Mouse (Mus musculus) CH12.LX (cell line): ENCODE measurements around the gene Utp14b. TPM values are rescaled to one million over a fixed set of nuclear protein-coding genes. Genes with fewer than 3 reads are reported as not detected.

Experiments
- DNase-seq: peaks from one replicate; pipeline ENCODE4 v3.0.0-alpha.2; 2013; ENCODE audit errors: extremely low read depth
- H3K27ac ChIP-seq: 2 replicates; pipeline ENCODE4 v1.5.1; 2012; ENCODE audit warnings: low read depth, mild to moderate bottlenecking, control low read depth, moderate library complexity; ENCODE audit not compliant: insufficient read depth
- H3K27me3 ChIP-seq: replicated peaks from 2 replicates; pipeline ENCODE3; 2012; ENCODE audit warnings: inconsistent platforms
- H3K36me3 ChIP-seq, 2 experiments: replicated peaks in 1 of 2; 2 replicates each; pipeline versions ENCODE3 to v1.6.1; 2012; ENCODE audit warnings: inconsistent platforms in 1 of 2, low read length in 1 of 2, mild to moderate bottlenecking in 1 of 2, mixed read lengths in 1 of 2, moderate library complexity in 1 of 2; ENCODE audit not compliant: control insufficient read depth in 1 of 2, insufficient read depth in 1 of 2
- H3K4me1 ChIP-seq, 2 experiments: 2 replicates each; pipeline ENCODE4 v1.6.1; 2012; ENCODE audit warnings: inconsistent platforms in 1 of 2, moderate library complexity in 1 of 2; ENCODE audit not compliant: insufficient read depth in 2 of 2, control insufficient read depth in 1 of 2
- H3K4me2 ChIP-seq: 2 replicates; pipeline ENCODE4 v1.6.1; 2012; ENCODE audit warnings: low read depth, mild to moderate bottlenecking, control low read depth; ENCODE audit not compliant: poor library complexity, insufficient read depth, severe bottlenecking
- H3K4me3 ChIP-seq, 3 experiments: fragments of 150-350 bp in 1 of 3; sonication (generic) in 1 of 3; replicated peaks in 1 of 3; 2 replicates each; pipeline versions ENCODE3 to v1.5.1; 2011 to 2012; ENCODE audit warnings: low read depth in 2 of 3, low read length in 2 of 3, mild to moderate bottlenecking in 2 of 3, moderate library complexity in 2 of 3, control low read depth in 1 of 3, improper control_type of control experiment in 1 of 3, inconsistent platforms in 1 of 3, mixed read lengths in 1 of 3; ENCODE audit not compliant: poor library complexity in 1 of 3
- H3K79me2 ChIP-seq: replicated peaks from 2 replicates; pipeline ENCODE4 v1.6.1; 2012; ENCODE audit warnings: mild to moderate bottlenecking, moderate library complexity; ENCODE audit not compliant: control insufficient read depth, poor library complexity, insufficient read depth, severe bottlenecking; ENCODE audit errors: extremely low read depth
- H3K9ac ChIP-seq: 2 replicates; pipeline ENCODE4 v1.6.1; 2012; ENCODE audit warnings: low read depth, mild to moderate bottlenecking, control low read depth, moderate library complexity; ENCODE audit not compliant: insufficient read depth
- H3K9me3 ChIP-seq: replicated peaks from 2 replicates; pipeline ENCODE3; 2012; ENCODE audit warnings: low read length, inconsistent platforms, mixed read lengths
- BHLHE40 ChIP-seq: IDR thresholded peaks from 2 replicates; pipeline ENCODE4 v1.6.1; 2011; ENCODE audit warnings: mild to moderate bottlenecking, low read depth, low read length, improper control_type of control experiment
- CHD2 ChIP-seq: IDR thresholded peaks from 2 replicates; pipeline ENCODE4 v1.6.1; 2011; ENCODE audit warnings: low read length, improper control_type of control experiment
- EP300 ChIP-seq: IDR thresholded peaks from 2 replicates; pipeline ENCODE4 v1.6.1; 2011; ENCODE audit warnings: low read length, improper control_type of control experiment
- ETS1 ChIP-seq: conservative IDR thresholded peaks from 2 replicates; pipeline ENCODE4 v1.6.1; 2012; ENCODE audit warnings: low read depth, mild to moderate bottlenecking, inconsistent platforms, low read length, improper control_type of control experiment, moderate library complexity
- GABPA ChIP-seq: IDR thresholded peaks from 2 replicates; pipeline ENCODE4 v1.6.1; 2012; ENCODE audit warnings: low read depth, low read length, improper control_type of control experiment, inconsistent platforms; ENCODE audit not compliant: insufficient replicate concordance
- HCFC1 ChIP-seq: IDR thresholded peaks from 2 replicates; pipeline ENCODE4 v1.6.1; 2012; ENCODE audit warnings: low read depth, mild to moderate bottlenecking, inconsistent platforms, low read length, improper control_type of control experiment
- IRF4 ChIP-seq: IDR thresholded peaks from 2 replicates; pipeline ENCODE4 v1.6.1; 2014; ENCODE audit warnings: low read depth, mild to moderate bottlenecking, inconsistent platforms, low read length, improper control_type of control experiment
- JUND ChIP-seq: conservative IDR thresholded peaks from 2 replicates; pipeline ENCODE4 v1.6.1; 2011; ENCODE audit warnings: low read depth, low read length, improper control_type of control experiment
- KAT2A ChIP-seq: IDR thresholded peaks from 2 replicates; pipeline ENCODE4 v1.6.1; 2012; ENCODE audit warnings: low read length, improper control_type of control experiment, inconsistent platforms; ENCODE audit not compliant: insufficient replicate concordance
- MAX ChIP-seq: IDR thresholded peaks from 2 replicates; pipeline ENCODE4 v1.6.1; 2011; ENCODE audit warnings: low read length, improper control_type of control experiment
- MYC ChIP-seq: IDR thresholded peaks from 2 replicates; pipeline ENCODE4 v1.6.1; 2011; ENCODE audit warnings: low read depth, mild to moderate bottlenecking, improper control_type of control experiment, low read length
- NELFE ChIP-seq: IDR thresholded peaks from 2 replicates; pipeline ENCODE4 v1.6.1; 2011; ENCODE audit warnings: low read depth, low read length, improper control_type of control experiment
- NRF1 ChIP-seq: IDR thresholded peaks from 2 replicates; pipeline ENCODE4 v1.6.1; 2014; ENCODE audit warnings: low read depth, mild to moderate bottlenecking, inconsistent platforms, low read length, improper control_type of control experiment, moderate library complexity
- PAX5 ChIP-seq: IDR thresholded peaks from 2 replicates; pipeline ENCODE4 v1.6.1; 2012; ENCODE audit warnings: low read length, inconsistent platforms, mixed read lengths
- POLR2A ChIP-seq: IDR thresholded peaks from 2 replicates; pipeline ENCODE4 v1.6.1; 2011; ENCODE audit warnings: low read depth, mild to moderate bottlenecking, improper control_type of control experiment, low read length
- POLR2AphosphoS2 ChIP-seq: IDR thresholded peaks from 2 replicates; pipeline ENCODE4 v1.6.1; 2011; ENCODE audit warnings: low read depth, low read length, improper control_type of control experiment
- RAD21 ChIP-seq: IDR thresholded peaks from 2 replicates; pipeline ENCODE4 v1.6.1; 2011; ENCODE audit warnings: low read depth, mild to moderate bottlenecking, low read length, improper control_type of control experiment, moderate library complexity
- SIN3A ChIP-seq: IDR thresholded peaks from 2 replicates; pipeline ENCODE4 v1.6.1; 2012; ENCODE audit warnings: low read length, improper control_type of control experiment, inconsistent platforms
- UBTF ChIP-seq: IDR thresholded peaks from 2 replicates; pipeline ENCODE4 v1.6.1; 2012; ENCODE audit warnings: low read depth, mild to moderate bottlenecking, inconsistent platforms, low read length, improper control_type of control experiment, moderate library complexity
- USF1 ChIP-seq: IDR thresholded peaks from 2 replicates; pipeline ENCODE4 v1.6.1; 2014; ENCODE audit warnings: low read depth, mild to moderate bottlenecking, inconsistent platforms, low read length, improper control_type of control experiment
- ZC3H11A ChIP-seq: IDR thresholded peaks from 2 replicates; pipeline ENCODE4 v1.6.1; 2012; ENCODE audit warnings: low read depth, mild to moderate bottlenecking, inconsistent platforms, low read length, improper control_type of control experiment
- ZMIZ1 ChIP-seq: IDR thresholded peaks from 2 replicates; pipeline ENCODE4 v1.6.1; 2012; ENCODE audit warnings: low read depth, mild to moderate bottlenecking, inconsistent platforms, low read length, improper control_type of control experiment
- ZNF384 ChIP-seq: IDR thresholded peaks from 2 replicates; pipeline ENCODE4 v1.6.1; 2012; ENCODE audit warnings: low read depth, low read length, improper control_type of control experiment, inconsistent platforms
- dilution Hi-C: fragments of 300-500 bp; cut with MboI; formaldehyde crosslinking; loops from 2 replicates; pipeline ENCODE4 v1.14.3; 2020; ENCODE audit warnings: low sequenced_read_pairs; ENCODE audit not compliant: extremely low pct_unique_long_range_greater_than_20kb, extremely low pct_ligation_motif_present
- in situ Hi-C: fragments of 300-500 bp; cut with MboI; formaldehyde crosslinking; loops from 3 replicates; pipeline ENCODE4 v1.14.3; 2019; ENCODE audit warnings: low sequenced_read_pairs, low pct_ligation_motif_present, low pct_unique_long_range_greater_than_20kb, mixed read lengths
- polyA plus RNA-seq: library from polyadenylated mRNA; unstranded; fragments of >175 nt; gene quantifications from 2 replicates; pipeline ENCODE4 v1.2.1, GENCODE M21; 2012; ENCODE audit warnings: low read depth; ENCODE audit not compliant: insufficient read length
- total RNA-seq, 2 experiments: library from RNA; depleted of rRNA; stranded (reverse); fragments of 300-350 nt in 1 of 2; fragments of >200 nt in 1 of 2; gene quantifications; 2 replicates each; pipeline ENCODE4 v1.2.3; 2012 to 2014

Gene Utp14b
- total and polyA plus RNA-seq, 3 experiments: 6.9 to 13.0 (median 10.4) TPM

DNA sequence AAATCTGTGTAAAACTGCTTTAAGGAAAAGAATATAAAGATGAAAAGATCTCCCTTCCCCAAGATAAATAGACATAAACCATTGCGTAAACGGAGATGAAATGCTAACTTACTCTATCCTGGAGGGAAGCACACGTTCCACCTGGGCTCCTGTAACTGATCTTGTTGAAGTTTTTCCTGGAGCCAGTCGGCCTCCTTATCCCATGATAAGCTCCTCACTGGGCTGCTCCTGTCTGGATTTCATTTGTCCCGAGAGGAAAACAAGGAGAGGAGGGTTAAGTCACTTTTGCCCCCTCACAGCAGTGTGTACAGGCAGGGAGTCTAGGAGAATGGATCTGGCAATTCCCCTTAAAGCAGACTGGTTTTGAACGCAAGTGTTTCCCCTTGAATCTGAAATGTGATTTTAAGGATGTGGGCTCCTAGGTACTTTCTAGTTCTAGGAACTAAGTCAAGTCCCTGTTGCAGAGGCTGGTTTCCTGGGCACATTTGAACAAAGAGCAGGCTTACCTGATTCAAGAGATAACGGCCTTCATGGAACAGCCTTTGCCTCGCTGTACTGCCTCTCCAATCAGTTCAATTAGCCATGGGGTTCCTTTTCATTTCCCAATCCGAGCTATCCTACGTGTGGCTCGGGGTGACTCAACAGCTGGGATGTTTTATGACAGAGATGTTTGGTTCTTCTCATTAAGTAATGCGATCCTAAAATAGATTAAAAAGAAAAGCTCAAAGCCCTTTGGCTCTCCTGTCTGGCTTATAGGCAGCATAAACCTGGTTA, 48.5 kb upstream of the Utp14b start:
- Histone ChIP-seq H3K9ac (no peak overlapping the region), H3K4me3 (no peak overlapping the region), H3K36me3 (no peaks in the 10 kb centered on the region), H3K79me2 (no peaks in the 10 kb centered on the region), H3K27ac (no peak overlapping the region), H3K9me3 (no peaks in the 10 kb centered on the region), H3K27me3 (no peaks in the 10 kb centered on the region), H3K4me2 (no peak overlapping the region), H3K4me1 (peaks cover 0 to 6% of the 10 kb centered on the region in 2 experiments; a peak in 1 of 4 replicates)
- TF ChIP-seq PAX5: no peak
- TF ChIP-seq IRF4: no peak
- TF ChIP-seq NRF1: no peak
- TF ChIP-seq KAT2A: no peak
- TF ChIP-seq MAX: no peak
- no peak for TF ChIP-seq JUND
- no peak for TF ChIP-seq EP300
- TF ChIP-seq UBTF: no peak
- TF ChIP-seq USF1: no peak
- no peak for TF ChIP-seq ZMIZ1
- no peak for TF ChIP-seq ZNF384
- no peak for TF ChIP-seq ZC3H11A
- no peak for TF ChIP-seq POLR2AphosphoS2
- TF ChIP-seq NELFE: no peak
- TF ChIP-seq POLR2A: no peak
- no peak for TF ChIP-seq SIN3A
- TF ChIP-seq GABPA: no peak
- TF ChIP-seq HCFC1: no peak
- in situ Hi-C loops (no loop called here), dilution Hi-C loops (no loop called here)
- no peak for DNase-seq

DNA sequence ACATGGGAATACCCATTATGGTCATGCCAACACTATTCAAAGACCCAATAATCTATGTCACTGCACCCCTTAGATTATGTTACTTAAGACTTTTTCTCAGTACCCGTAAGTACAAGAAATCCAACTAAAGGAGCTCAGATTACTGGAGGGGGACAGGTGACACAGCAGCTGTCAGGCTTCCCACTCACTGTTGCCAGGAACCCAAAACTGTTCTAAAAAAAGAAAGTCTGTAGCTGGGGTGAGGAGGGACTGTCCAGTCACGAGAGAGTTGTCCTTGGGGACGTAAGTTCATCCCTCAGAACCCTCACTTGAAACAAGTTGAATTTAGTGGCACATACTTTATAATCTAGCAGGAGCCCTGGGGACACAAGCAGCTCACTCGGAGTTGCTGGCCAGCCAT, 46.8 kb upstream of the Utp14b start:
- Histone ChIP-seq H3K9me3 (no peaks in the 10 kb centered on the region), H3K36me3 (no peaks in the 10 kb centered on the region), H3K4me2 (no peak overlapping the region), H3K27ac (no peak overlapping the region), H3K9ac (no peak overlapping the region), H3K4me3 (no peak overlapping the region), H3K4me1 (peaks cover 0 to 9% of the 10 kb centered on the region in 2 experiments; a peak in 1 of 4 replicates), H3K79me2 (no peaks in the 10 kb centered on the region), H3K27me3 (no peaks in the 10 kb centered on the region)
- in situ Hi-C loops: no loop called here
- TF ChIP-seq JUND (no peak), RAD21 (no peak), GABPA (no peak), NRF1 (no peak), MAX (no peak), ETS1 (no peak), IRF4 (no peak), PAX5 (no peak), BHLHE40 (no peak), EP300 (no peak), POLR2AphosphoS2 (no peak), MYC (no peak), UBTF (no peak), CHD2 (no peak), SIN3A (no peak), USF1 (no peak)
- DNase-seq: no peak
- dilution Hi-C loops: no loop called here
